Mouse (Mus musculus): ENCODE data around the gene Pou2f3. TPM values are rescaled to one million over a fixed set of nuclear protein-coding genes. Genes with fewer than 3 reads are reported as not detected.
A peak's percentile ranks its signal among the peaks of the same experiment; 100 is the strongest.

Gene Pou2f3
- total and polyA plus RNA-seq, 3 experiments: not detected

- no peak for TF ChIP-seq USF2 (IDR thresholded peaks at IDR 0.05; ENCODE audit: borderline replicate concordance in 1 of 2, insufficient read depth in 1 of 2, low read depth in 1 of 2, low read length in 2 of 2)
- peak in 1 of 2 experiments; percentile 51; a peak in 1 of 4 replicates for TF ChIP-seq POLR2A (IDR thresholded peaks at IDR 0.05; ENCODE audit: control insufficient read depth in 1 of 2, insufficient read depth in 1 of 2, low read depth in 1 of 2, low read length in 2 of 2, poor library complexity in 1 of 2)
- no peak for TF ChIP-seq CHD2 (IDR thresholded peaks at IDR 0.05; ENCODE audit: low read length)
- peak; percentile 36; the same call in 1 of the 2 replicates for TF ChIP-seq ZNF384 (IDR thresholded peaks at IDR 0.05; ENCODE audit: low read depth, low read length)
- TF ChIP-seq MYC (IDR thresholded peaks at IDR 0.05; ENCODE audit: low read depth, low read length): peak; percentile 75; the same call in 1 of the 2 replicates
- peak; percentile 46; the same call in 1 of the 2 replicates for TF ChIP-seq TBP (IDR thresholded peaks at IDR 0.05; ENCODE audit: low read depth, low read length)
- peak; percentile 34; the same call in 1 of the 2 replicates for TF ChIP-seq HCFC1 (IDR thresholded peaks at IDR 0.05; ENCODE audit: low read depth, low read length)
- TF ChIP-seq JUND (IDR thresholded peaks at IDR 0.05; ENCODE audit: low read depth, low read length): no peak
- TF ChIP-seq NRF1 (IDR thresholded peaks at IDR 0.05; ENCODE audit: insufficient read depth, low read depth, low read length, poor library complexity, severe bottlenecking): no peak
- no peak for TF ChIP-seq CTCF (IDR thresholded peaks at IDR 0.05 in 2 of 3, conservative IDR thresholded peaks at IDR 0.05 in 1 of 3; ENCODE audit: control insufficient read depth in 1 of 3, insufficient read depth in 1 of 3, low read depth in 2 of 3, low read length in 3 of 3, poor library complexity in 1 of 3, severe bottlenecking in 1 of 3)
- TF ChIP-seq POLR2AphosphoS2 (IDR thresholded peaks at IDR 0.05; ENCODE audit: low read length): no peak
Measured at GRCm38 (mm10) chr9:43101936-43102595, 108.1 kb downstream of the Pou2f3 start (continued).

GRCm38 (mm10) chr9:43098922-43099321 lies 111.2 kb downstream of the Pou2f3 start:
- H3K27me3 ChIP-seq (ENCODE audit: control insufficient read depth in 1 of 2, insufficient read depth in 2 of 2, low read length in 2 of 2): no peaks in the 10 kb centered on the region
- H3K27ac ChIP-seq (ENCODE audit: control insufficient read depth, low read depth, low read length): peak overlapping the region; percentile 5
- DNase-seq (ENCODE audit: low read depth, low spot score): peak; percentile 57
- peaks cover 0 to 59% of the 10 kb centered on the region in 2 experiments; a peak in 2 of 4 replicates for H3K36me3 ChIP-seq (ENCODE audit: control insufficient read depth in 1 of 2, insufficient read depth in 2 of 2, low read length in 2 of 2)
- no peak overlapping the region for H3K9ac ChIP-seq (ENCODE audit: control insufficient read depth, low read depth, low read length, poor library complexity, severe bottlenecking)
- TF ChIP-seq KAT2A (conservative IDR thresholded peaks at IDR 0.05; ENCODE audit: low read depth, low read length): no peak
- no peak for TF ChIP-seq NRF1 (IDR thresholded peaks at IDR 0.05; ENCODE audit: insufficient read depth, low read depth, low read length, poor library complexity, severe bottlenecking)
- no peak for TF ChIP-seq USF2 (IDR thresholded peaks at IDR 0.05; ENCODE audit: borderline replicate concordance in 1 of 2, insufficient read depth in 1 of 2, low read depth in 1 of 2, low read length in 2 of 2)
- no peak for TF ChIP-seq HCFC1 (IDR thresholded peaks at IDR 0.05; ENCODE audit: low read depth, low read length)
- peak; percentile 96 for TF ChIP-seq ZNF384 (IDR thresholded peaks at IDR 0.05; ENCODE audit: low read depth, low read length)
- no peak for TF ChIP-seq MAFK (IDR thresholded peaks at IDR 0.05; ENCODE audit: borderline replicate concordance, low read depth, low read length)
- peak in 1 of 2 experiments; percentile 68; a peak in 2 of 4 replicates for TF ChIP-seq EP300 (IDR thresholded peaks at IDR 0.05; ENCODE audit: low read depth in 1 of 2, low read length in 2 of 2)
- peak; percentile 85 for TF ChIP-seq GATA1 (IDR thresholded peaks at IDR 0.05; ENCODE audit: low read depth, low read length)
- peak; percentile 41; the same call in 1 of the 2 replicates for TF ChIP-seq ETS1 (IDR thresholded peaks at IDR 0.05; ENCODE audit: low read depth, low read length)
- no peak for TF ChIP-seq GABPA (IDR thresholded peaks at IDR 0.05; ENCODE audit: low read depth, low read length)
- peaks cover 10 to 31% of the 10 kb centered on the region in 2 experiments for H3K4me1 ChIP-seq (ENCODE audit: control insufficient read depth in 1 of 2, insufficient read depth in 2 of 2, low read length in 2 of 2)
- no peak overlapping the region for H3K4me3 ChIP-seq (ENCODE audit: control insufficient read depth in 1 of 2, insufficient read depth in 1 of 2, low read depth in 2 of 2, low read length in 2 of 2)
- no peaks in the 10 kb centered on the region for H3K9me3 ChIP-seq (replicated peaks; ENCODE audit: insufficient read depth, low read length)
- H3K79me2 ChIP-seq (ENCODE audit: control insufficient read depth, insufficient read depth, low read length, poor library complexity): peaks cover 45% of the 10 kb centered on the region

Data from MEL (cell line).